Mouse (Mus musculus) mouse embryonic stem cell (cell line): ENCODE results near the gene Prss47.

Experiments used
- in situ Hi-C, 2 experiments: fragments of 300-500 bp; cut with MboI; formaldehyde crosslinking; loops; 1 replicate in 1 of 2; 3 replicates in 1 of 2; pipeline ENCODE4 v1.14.3; 2019 to 2020; ENCODE audit warnings: low sequenced_read_pairs in 2 of 2, low pct_unique_long_range_greater_than_20kb in 1 of 2, mixed read lengths in 1 of 2; ENCODE audit not compliant: unreplicated experiment in 1 of 2

The Prss47 gene

DNA sequence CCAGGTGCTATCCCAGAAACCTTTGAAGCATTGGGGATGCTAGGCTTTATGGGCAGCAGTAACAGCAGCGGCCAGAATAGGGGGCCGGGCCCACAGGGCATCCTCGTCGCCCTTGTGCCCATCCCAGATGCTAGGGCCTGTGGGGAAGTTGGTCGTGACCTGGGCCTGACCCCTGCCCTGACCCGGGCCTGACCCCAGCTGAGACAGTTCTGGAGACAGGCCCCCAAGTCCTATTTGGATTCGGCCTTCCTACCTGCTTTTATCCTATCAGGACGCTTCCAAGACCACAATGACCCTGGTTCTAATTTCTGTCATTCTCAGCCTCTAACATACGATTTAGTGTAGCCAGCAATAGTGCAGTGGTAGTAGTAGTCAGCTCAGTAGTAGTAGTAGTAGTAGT, at the start of gene Prss47:
Gene Prss47 (minus strand): TSS at position 101 of the 400 bp plus-strand sequence.
- in situ Hi-C loops: no loop called here

DNA sequence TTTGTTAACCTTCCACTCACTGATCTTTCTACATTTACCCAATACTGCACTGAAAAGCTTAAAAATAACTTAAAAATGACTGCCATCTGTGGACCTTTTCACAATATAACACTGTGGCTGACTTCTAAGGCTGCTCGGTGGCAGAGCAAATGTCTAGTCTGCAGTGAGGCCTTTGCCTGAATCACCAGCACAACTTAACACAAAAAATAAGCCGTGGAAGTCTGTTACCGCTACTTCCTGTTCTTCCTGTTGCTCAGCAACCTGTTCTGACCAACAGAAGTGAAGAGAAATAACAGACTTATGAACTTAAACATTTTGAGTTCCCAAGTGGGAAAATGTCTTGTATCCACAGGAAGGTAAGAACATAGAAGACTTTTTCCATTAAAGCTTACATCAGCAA, 48.7 kb upstream of the Prss47 start:
- in situ Hi-C loops: no loop called here

DNA sequence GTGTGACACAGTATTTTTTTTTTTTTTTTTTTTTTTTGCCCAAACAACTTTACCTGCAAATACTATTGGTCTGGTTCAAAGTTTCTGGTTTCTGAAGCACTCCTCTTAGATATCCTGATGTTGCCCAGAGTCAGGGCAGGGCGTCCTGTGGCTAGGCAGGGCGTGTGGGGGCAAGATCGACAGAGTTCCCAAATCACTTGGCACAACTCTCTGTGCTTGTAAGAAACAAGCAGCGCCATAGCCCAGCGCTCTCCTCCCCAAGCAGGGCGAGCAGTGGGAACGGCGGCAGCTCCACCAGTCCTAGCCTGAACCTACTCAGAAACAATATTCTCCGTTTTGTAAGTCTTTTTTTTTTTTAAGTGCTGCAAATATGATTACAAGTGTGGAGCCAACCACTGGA, 48.1 kb upstream of the Prss47 start:
- in situ Hi-C loops: no loop called here

DNA sequence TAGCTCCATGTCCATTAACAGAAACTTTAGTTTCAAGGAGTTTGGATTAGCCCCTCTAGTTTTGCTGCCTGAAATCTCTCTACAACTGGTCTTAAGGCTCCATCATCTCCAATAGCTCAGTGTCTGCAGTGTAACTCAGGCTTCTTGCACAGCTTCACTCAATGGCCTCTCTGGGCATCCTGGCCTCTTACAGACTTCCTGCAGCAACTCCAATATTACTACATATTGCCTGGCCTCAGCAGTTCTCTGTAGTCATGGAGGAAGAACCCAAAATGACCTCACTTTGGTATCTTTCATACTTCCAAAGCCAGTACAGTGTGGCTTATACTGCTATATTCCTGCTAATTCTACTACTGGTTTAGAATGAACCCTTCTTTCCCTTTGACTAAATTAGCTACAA, 44.5 kb upstream of the Prss47 start:
- in situ Hi-C loops: no loop called here

DNA sequence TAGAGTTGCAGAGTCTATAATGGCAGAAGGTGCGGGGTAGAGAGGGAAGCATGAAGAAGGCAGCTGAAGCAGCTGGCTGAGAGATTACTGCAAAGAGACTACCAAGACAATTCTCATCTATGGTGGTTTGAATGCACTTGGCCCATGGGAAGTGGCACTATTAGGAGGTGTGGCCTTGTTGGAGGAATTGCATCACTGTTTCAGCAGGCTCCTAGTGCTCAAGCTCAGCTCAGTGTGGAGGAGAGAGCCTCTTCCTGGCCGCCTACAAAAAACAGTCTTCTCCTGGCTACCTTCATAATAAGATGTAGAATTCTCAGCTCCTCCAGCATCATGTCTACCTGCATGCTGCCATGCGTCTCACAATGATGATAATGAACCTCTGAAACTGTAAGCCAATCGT, 43.4 kb upstream of the Prss47 start:
- in situ Hi-C loops: no loop called here

DNA sequence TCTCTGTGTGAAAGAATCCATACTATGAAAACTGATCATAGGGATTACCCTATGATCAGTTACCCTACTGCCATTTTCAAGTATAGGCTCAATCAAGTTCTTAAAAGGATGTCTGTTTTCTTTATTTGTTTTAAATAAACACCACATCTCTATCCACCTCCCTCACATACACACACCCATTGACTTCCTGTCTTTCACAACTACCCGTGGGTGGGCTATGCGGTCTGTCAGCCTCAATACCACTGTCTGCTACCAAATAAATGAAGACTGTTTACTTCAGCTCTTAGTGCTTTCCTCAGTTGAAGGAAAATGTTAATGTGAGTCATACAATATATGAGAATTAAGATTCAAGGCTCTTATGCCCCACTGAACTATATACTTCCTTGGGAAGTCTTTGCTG, 17.4 kb upstream of the Prss47 start:
- in situ Hi-C loops: no loop called here

DNA sequence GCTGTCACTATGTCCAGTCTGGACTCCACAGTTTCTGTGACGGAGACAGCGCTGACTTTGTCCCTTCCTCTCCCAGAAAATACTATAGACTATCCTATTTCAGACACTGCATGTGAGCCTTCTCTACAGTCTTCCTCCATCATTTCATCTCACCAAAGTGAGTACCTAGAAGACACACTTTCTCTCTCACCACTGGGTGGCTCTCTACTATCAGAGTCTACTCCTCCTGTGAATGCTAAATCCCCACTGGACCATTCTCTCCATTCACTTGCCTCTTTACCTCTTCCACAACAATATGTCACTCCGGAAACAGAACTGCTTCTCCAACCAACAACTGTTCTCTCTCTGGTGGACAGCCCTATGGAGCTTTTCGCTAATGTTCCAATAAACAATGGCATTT, 17.5 kb downstream of the Prss47 start:
- in situ Hi-C loops: loop anchor here in 1 of 2 experiments (5.0 kb wide), 1 partner anchor 92 kb away; no protein-coding TSS in a partner anchor

DNA sequence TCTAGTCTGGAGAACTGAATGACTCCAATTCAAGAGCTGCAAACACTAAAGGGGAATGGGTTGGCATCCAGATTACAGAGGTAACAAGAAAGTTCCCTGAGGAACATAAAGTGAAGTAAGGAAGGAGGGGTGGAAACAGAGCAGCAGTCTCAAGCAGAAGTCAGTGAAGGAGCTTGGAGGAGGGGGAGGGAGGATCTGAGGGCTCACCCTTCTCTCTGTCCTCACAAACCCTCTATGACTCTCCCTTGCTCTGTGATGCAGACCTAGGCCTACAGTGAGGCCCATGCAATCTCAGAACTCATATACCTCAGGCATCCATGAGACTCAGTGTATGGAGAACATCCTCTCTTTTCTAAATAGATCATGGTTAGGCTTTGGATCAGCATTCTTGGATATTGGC, 19.8 kb downstream of the Prss47 start, which contains the start of gene Spata31d1c:
Gene Spata31d1c (plus strand): TSS at position 301 of the 400 bp plus-strand sequence.
- in situ Hi-C loops: no loop called here

DNA sequence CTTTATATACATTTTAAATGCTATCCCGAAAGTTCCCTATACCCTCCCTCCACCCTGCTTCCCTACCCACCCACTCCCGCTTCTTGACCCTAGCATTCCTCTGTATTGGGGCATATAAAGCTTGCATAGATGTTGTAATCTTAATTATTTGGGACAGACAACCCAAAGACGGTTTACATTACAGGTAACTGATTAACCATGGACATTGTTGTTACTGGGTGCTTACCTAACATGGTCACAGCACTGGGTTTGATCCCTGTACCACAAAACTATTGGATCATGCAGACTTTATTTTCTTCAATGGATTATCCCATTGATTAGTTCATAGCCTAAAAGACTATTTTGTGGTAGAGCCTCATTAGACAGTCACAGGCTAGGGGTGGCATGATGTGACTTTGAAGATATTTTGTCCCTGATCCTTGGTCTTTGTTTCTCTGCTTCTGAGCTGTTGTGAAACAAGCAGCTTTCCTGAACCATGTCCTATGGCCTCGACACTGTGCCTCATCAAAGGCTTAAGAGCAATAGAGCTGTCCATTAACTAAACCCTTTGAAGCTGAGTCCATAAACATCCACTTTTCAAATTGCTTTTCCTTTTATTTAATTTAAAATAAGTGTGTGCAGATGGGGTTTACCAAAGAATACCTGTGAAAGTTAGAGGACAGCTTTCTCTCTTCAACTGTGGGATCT, 41.4 kb downstream of the Prss47 start:
- in situ Hi-C loops: no loop called here

DNA sequence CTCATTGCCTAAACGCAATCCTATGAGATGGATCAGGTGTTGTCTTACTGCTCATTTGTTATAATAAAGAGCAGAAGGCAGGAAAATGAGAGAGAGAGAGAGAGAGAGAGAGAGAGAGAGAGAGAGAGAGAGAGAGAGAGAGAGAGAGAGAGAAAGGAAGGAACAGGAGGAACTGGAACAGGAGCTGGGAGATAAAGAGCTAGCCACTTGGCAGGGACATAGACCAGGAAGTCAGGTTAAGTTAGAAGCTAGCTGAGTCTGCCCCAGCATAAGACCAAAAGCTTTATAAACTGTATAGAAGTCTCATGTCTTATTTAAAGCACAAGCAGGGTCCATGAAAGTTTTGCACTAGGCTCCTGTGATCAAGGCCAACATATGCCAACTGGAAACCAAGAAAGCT, 44.6 kb downstream of the Prss47 start:
- in situ Hi-C loops: loop anchor here in 1 of 2 experiments (10.0 kb wide), 1 partner anchor 63 kb away; no protein-coding TSS in a partner anchor

DNA sequence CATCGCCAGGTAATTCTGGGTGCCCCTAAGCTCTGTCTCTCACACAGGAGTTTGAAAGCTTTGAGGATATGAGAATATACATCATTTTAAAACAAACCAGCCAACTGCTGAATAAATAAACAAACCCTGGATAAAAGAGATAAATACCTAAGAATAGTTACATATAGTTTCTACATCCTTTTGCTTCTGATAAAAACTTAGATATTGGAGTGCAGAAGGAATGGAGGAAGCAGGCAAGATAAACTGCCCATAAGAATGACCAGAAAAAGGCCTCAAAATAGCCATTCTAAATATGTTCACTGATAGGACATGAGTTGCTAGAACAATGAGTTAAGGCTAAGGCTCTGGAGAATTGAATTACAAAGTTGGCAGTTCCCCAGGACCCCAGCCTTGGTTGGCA, 45.8 kb downstream of the Prss47 start:
- in situ Hi-C loops: loop anchor here in 1 of 2 experiments (10.0 kb wide), 1 partner anchor 62 kb away; no protein-coding TSS in a partner anchor

DNA sequence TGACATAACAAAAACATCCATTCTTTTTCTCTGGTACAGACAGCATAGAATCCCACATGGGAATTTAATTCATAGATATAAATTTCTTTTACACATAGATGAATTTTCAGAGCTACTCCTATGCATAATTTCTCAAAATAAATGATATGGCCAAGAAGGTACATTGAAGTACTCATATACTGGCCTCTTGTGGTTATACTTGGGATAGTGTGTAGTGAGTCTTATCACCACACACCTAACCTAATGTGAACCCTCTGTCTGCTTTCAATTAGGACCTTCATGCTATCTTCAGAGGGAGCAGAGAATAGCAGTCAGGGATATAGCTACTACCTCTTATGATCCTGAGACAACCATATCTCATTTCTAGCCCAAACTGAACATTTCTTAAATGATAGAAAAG, 47.1 kb downstream of the Prss47 start:
- in situ Hi-C loops: loop anchor here in 1 of 2 experiments (10.0 kb wide), 1 partner anchor 61 kb away; no protein-coding TSS in a partner anchor
